8 mouse cellular contexts compared by ENCODE assay signal in the genomic region with DNA sequence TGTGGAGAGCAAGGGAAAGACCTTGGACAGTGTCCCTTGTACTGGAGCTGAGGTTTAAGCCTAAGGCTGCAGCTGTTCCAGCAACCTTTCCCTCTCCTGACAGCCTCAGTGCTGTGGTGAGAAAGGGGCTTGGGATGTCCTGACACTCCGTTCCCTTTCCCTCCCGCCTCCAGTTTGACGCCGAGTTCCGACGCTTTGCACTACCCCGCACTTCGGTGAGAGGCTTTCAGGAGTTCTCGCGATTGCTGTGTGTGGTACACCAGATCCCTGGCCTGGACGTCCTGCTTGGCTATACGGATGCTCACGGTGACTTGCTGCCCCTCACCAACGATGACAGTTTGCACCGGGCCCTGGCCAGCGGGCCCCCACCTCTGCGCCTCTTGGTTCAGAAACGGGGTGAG. TPM values are rescaled to one million over a fixed set of nuclear protein-coding genes. Genes with fewer than 3 reads are reported as not detected.
DNase-seq lines count a peak whose midpoint lies in the region; ATAC-seq and TF ChIP-seq lines count a peak whose summit lies in the region.

No protein-coding gene starts in this region.

- H3K9me3 ChIP-seq in heart, embryonic 16.5 days (replicated peaks; ENCODE audit: control insufficient read depth, low read length): no peaks in the 10 kb centered on the region
- H3K9me3 ChIP-seq in midbrain, embryonic 11.5 days (ENCODE audit: control insufficient read depth, low read length): no peaks in the 10 kb centered on the region

- H3K4me3 ChIP-seq in lung, adult 2 months (replicated peaks; ENCODE audit: extremely low read depth, low read depth, low read length): peak overlapping the region; percentile 74
- peak overlapping the region; percentile 64 for H3K4me3 ChIP-seq in heart, embryonic 16.5 days (ENCODE audit: low read length)
- H3K4me3 ChIP-seq in midbrain, embryonic 11.5 days (ENCODE audit: low read depth, low read length): peak overlapping the region; percentile 66

- no peak for ATAC-seq in heart, embryonic 16.5 days (replicated peaks; ENCODE audit: extremely low read depth, insufficient read depth, low FRiP score)
- ATAC-seq in midbrain, embryonic 11.5 days (ENCODE audit: low FRiP score): peak; percentile 25; the same call in 1 of the 2 replicates

- peaks cover 6% of the 10 kb centered on the region for H3K36me3 ChIP-seq in heart, embryonic 16.5 days (ENCODE audit: control insufficient read depth, insufficient read depth)
- peaks cover 8% of the 10 kb centered on the region; the same call in 1 of the 2 replicates for H3K36me3 ChIP-seq in midbrain, embryonic 11.5 days (ENCODE audit: control insufficient read depth, insufficient read depth, low read length)

- DNase-seq in lung, adult 2 months: no peak
- no peak for DNase-seq in lung, postnatal 25 days (ENCODE audit: low spot score)
- DNase-seq in cerebellum, adult 9-10 months: peak; percentile 72
- no peak for DNase-seq in midbrain, embryonic 11.5 days (ENCODE audit: low spot score, missing footprints)
- no peak for DNase-seq in layer of hippocampus, adult 11-12 months (ENCODE audit: low spot score)
- DNase-seq in urinary bladder, postnatal 25 days (ENCODE audit: low spot score): no peak
- no peak for DNase-seq in urinary bladder, postnatal 36 days (ENCODE audit: low spot score in 2 of 2)

- TF ChIP-seq POLR2A in lung, adult 2 months (IDR thresholded peaks at IDR 0.05; ENCODE audit: borderline replicate concordance, extremely low read depth, low read depth, low read length): no peak

- WGBS in lung, adult 2 months: 57% methylated on average over 18 of the region's 18 CpGs
- 48% methylated on average over 18 of the region's 18 CpGs for WGBS in heart, embryonic 16.5 days
- 35% methylated on average over 18 of the region's 18 CpGs for WGBS in midbrain, embryonic 11.5 days

- H3K4me2 ChIP-seq in heart, embryonic 16.5 days (ENCODE audit: low read depth, low read length): peak overlapping the region; percentile 80
- H3K4me2 ChIP-seq in midbrain, embryonic 11.5 days: peak overlapping the region; percentile 81

- peak overlapping the region; percentile 42 for H3K27ac ChIP-seq in heart, embryonic 16.5 days (ENCODE audit: low read length)
- H3K27ac ChIP-seq in midbrain, embryonic 11.5 days (ENCODE audit: low read depth, low read length): peak overlapping the region; percentile 20

- TF ChIP-seq CTCF in lung, adult 2 months (IDR thresholded peaks at IDR 0.05; ENCODE audit: insufficient read depth, low read length): no peak

- no peaks in the 10 kb centered on the region for H3K27me3 ChIP-seq in heart, embryonic 16.5 days (ENCODE audit: control insufficient read depth, insufficient read depth, low read length)
- H3K27me3 ChIP-seq in midbrain, embryonic 11.5 days (ENCODE audit: control insufficient read depth, insufficient read depth, low read length): no peaks in the 10 kb centered on the region

- peaks cover 6% of the 10 kb centered on the region; the same call in 1 of the 2 replicates for H3K4me1 ChIP-seq in lung, adult 2 months (ENCODE audit: control insufficient read depth, insufficient read depth, low read length)
- H3K4me1 ChIP-seq in heart, embryonic 16.5 days (ENCODE audit: control insufficient read depth, insufficient read depth, low read length): peaks cover 15% of the 10 kb centered on the region
- peaks cover 29% of the 10 kb centered on the region for H3K4me1 ChIP-seq in midbrain, embryonic 11.5 days (ENCODE audit: control insufficient read depth, insufficient read depth, low read length)

- peak overlapping the region; percentile 71 for H3K9ac ChIP-seq in heart, embryonic 16.5 days (ENCODE audit: low read length)
- peak overlapping the region; percentile 60 for H3K9ac ChIP-seq in midbrain, embryonic 11.5 days (ENCODE audit: low read length)

RNA-seq across cellular contexts. Expression of a gene that starts 1.1 kb away (rescaled TPM):
- polyA plus RNA-seq in lung, adult 2 months (2012; rRNA removed): 14.1 and 14.5 TPM in 2 replicates
- 13.6 and 17.5 TPM in 2 replicates for polyA plus RNA-seq in heart, embryonic 16.5 days (2015; fragmentation: Nextera tagmentation; extraction: Ambion mirVana)
- polyA plus RNA-seq in midbrain, embryonic 11.5 days (2014; fragmentation: Nextera tagmentation; extraction: Ambion mirVana): 22.2 and 26.2 TPM in 2 replicates

RNA-seq across cellular contexts. Expression of a gene that starts 1.1 kb away (rescaled TPM):
- 33.8 and 37.8 TPM in 2 replicates for polyA plus RNA-seq in lung, adult 2 months (2012; rRNA removed)
- polyA plus RNA-seq in heart, embryonic 16.5 days (2015; fragmentation: Nextera tagmentation; extraction: Ambion mirVana): 36.4 and 41.7 TPM in 2 replicates
- 63.2 and 66.8 TPM in 2 replicates for polyA plus RNA-seq in midbrain, embryonic 11.5 days (2014; fragmentation: Nextera tagmentation; extraction: Ambion mirVana)

RNA-seq across cellular contexts. Expression of a gene that starts 5.5 kb away (rescaled TPM):
- not detected in 2 replicates for polyA plus RNA-seq in lung, adult 2 months (2012; rRNA removed)
- 0.16 TPM in 1 of 2 replicates, not detected in the other for polyA plus RNA-seq in heart, embryonic 16.5 days (2015; fragmentation: Nextera tagmentation; extraction: Ambion mirVana)
- polyA plus RNA-seq in midbrain, embryonic 11.5 days (2014; fragmentation: Nextera tagmentation; extraction: Ambion mirVana): not detected in 2 replicates

RNA-seq across cellular contexts. Expression of a gene that starts 6.0 kb away (rescaled TPM):
- polyA plus RNA-seq in lung, adult 2 months (2012; rRNA removed): 9.6 and 9.9 TPM in 2 replicates
- polyA plus RNA-seq in heart, embryonic 16.5 days (2015; fragmentation: Nextera tagmentation; extraction: Ambion mirVana): 13.1 and 13.6 TPM in 2 replicates
- 33.7 and 33.9 TPM in 2 replicates for polyA plus RNA-seq in midbrain, embryonic 11.5 days (2014; fragmentation: Nextera tagmentation; extraction: Ambion mirVana)

RNA-seq across cellular contexts. Expression of a gene that starts 15.9 kb away (rescaled TPM):
- polyA plus RNA-seq in lung, adult 2 months (2012; rRNA removed): 3.8 and 4.9 TPM in 2 replicates
- 1.4 and 3.0 TPM in 2 replicates for polyA plus RNA-seq in heart, embryonic 16.5 days (2015; fragmentation: Nextera tagmentation; extraction: Ambion mirVana)
- polyA plus RNA-seq in midbrain, embryonic 11.5 days (2014; fragmentation: Nextera tagmentation; extraction: Ambion mirVana): 2.1 and 3.3 TPM in 2 replicates
